10 mouse cellular contexts compared by ENCODE assay signal in genomic region chr2:158243129-158243870, GRCm38 (mm10). TPM values are rescaled to one million over a fixed set of nuclear protein-coding genes. Genes with fewer than 3 reads are reported as not detected.
A peak's percentile ranks its signal among the peaks of the same experiment; 100 is the strongest.
DNase-seq lines count a peak whose midpoint lies in the region; ATAC-seq lines count a peak whose summit lies in the region.
"Had no signal": no experiment of that assay in that cellular context is flagged by ENCODE, and none has a peak within 500 bp of the region (broad histone marks: within the 10 kb centered on the region; RNA-seq: fewer than 3 reads in every experiment).

No protein-coding gene starts in this region.

- 76% methylated on average over 16 of the region's 18 CpGs for WGBS in embryonic facial prominence, embryonic 14.5 days
- 75% methylated on average over 18 of the region's 18 CpGs for WGBS in embryonic facial prominence, embryonic 10.5 days
- WGBS in lung, embryonic 15.5 days: 59% methylated on average over 18 of the region's 18 CpGs
- 85% methylated on average over 18 of the region's 18 CpGs for WGBS in midbrain, embryonic 10.5 days

- no peak overlapping the region for H3K9ac ChIP-seq in embryonic facial prominence, embryonic 14.5 days (ENCODE audit: low read depth, low read length)
- H3K9ac ChIP-seq in lung, embryonic 15.5 days: no peak overlapping the region
- H3K9ac ChIP-seq: liver, embryonic 15.5 days had no signal

- no peaks in the 10 kb centered on the region for H3K4me1 ChIP-seq in embryonic facial prominence, embryonic 14.5 days (ENCODE audit: control insufficient read depth, insufficient read depth, low read length)
- H3K4me1 ChIP-seq in embryonic facial prominence, embryonic 10.5 days: peaks cover 4% of the 10 kb centered on the region; the same call in 1 of the 2 replicates
- peaks cover 26% of the 10 kb centered on the region for H3K4me1 ChIP-seq in lung, embryonic 15.5 days
- peaks cover 10% of the 10 kb centered on the region for H3K4me1 ChIP-seq in midbrain, embryonic 10.5 days

- no peak for ATAC-seq in embryonic facial prominence, embryonic 14.5 days (ENCODE audit: low read depth)
- peak; percentile 38; the same call in 1 of the 2 replicates for ATAC-seq in lung, embryonic 15.5 days (ENCODE audit: borderline replicate concordance, extremely low read depth, low FRiP score, low TSS enrichment)

- no peaks in the 10 kb centered on the region for H3K36me3 ChIP-seq in embryonic facial prominence, embryonic 14.5 days (ENCODE audit: control insufficient read depth, insufficient read depth, low read length)
- H3K36me3 ChIP-seq in embryonic facial prominence, embryonic 10.5 days (replicated peaks): no peaks in the 10 kb centered on the region
- H3K36me3 ChIP-seq in lung, embryonic 15.5 days: no peaks in the 10 kb centered on the region
- H3K36me3 ChIP-seq in midbrain, embryonic 10.5 days: no peaks in the 10 kb centered on the region
- H3K36me3 ChIP-seq: liver, embryonic 15.5 days had no signal

- no peaks in the 10 kb centered on the region for H3K27me3 ChIP-seq in embryonic facial prominence, embryonic 14.5 days (replicated peaks; ENCODE audit: control insufficient read depth, insufficient read depth, low read length)
- no peaks in the 10 kb centered on the region for H3K27me3 ChIP-seq in embryonic facial prominence, embryonic 10.5 days (replicated peaks; ENCODE audit: low read depth, poor library complexity, severe bottlenecking)
- H3K27me3 ChIP-seq in lung, embryonic 15.5 days: no peaks in the 10 kb centered on the region
- H3K27me3 ChIP-seq in midbrain, embryonic 10.5 days (ENCODE audit: low read depth, poor library complexity, severe bottlenecking): no peaks in the 10 kb centered on the region
- H3K27me3 ChIP-seq: liver, embryonic 15.5 days had no signal

- H3K4me3 ChIP-seq in embryonic facial prominence, embryonic 14.5 days (ENCODE audit: low read depth, low read length): no peak overlapping the region
- H3K4me3 ChIP-seq in embryonic facial prominence, embryonic 10.5 days: no peak overlapping the region
- H3K4me3 ChIP-seq in lung, embryonic 15.5 days: no peak overlapping the region
- H3K4me3 ChIP-seq in midbrain, embryonic 10.5 days: no peak overlapping the region
- H3K4me3 ChIP-seq: liver, embryonic 15.5 days had no signal

- H3K4me2 ChIP-seq in embryonic facial prominence, embryonic 14.5 days (ENCODE audit: low read depth, low read length): no peak overlapping the region
- no peak overlapping the region for H3K4me2 ChIP-seq in lung, embryonic 15.5 days
- H3K4me2 ChIP-seq: liver, embryonic 15.5 days had no signal

- H3K9me3 ChIP-seq in embryonic facial prominence, embryonic 14.5 days (ENCODE audit: control insufficient read depth, low read length): no peaks in the 10 kb centered on the region
- H3K9me3 ChIP-seq in embryonic facial prominence, embryonic 10.5 days: no peaks in the 10 kb centered on the region
- H3K9me3 ChIP-seq in lung, embryonic 15.5 days: no peaks in the 10 kb centered on the region
- no peaks in the 10 kb centered on the region for H3K9me3 ChIP-seq in midbrain, embryonic 10.5 days (replicated peaks)
- H3K9me3 ChIP-seq: liver, embryonic 15.5 days had no signal

- 0 out of 2 replicates have a peak overlapping the region, but pooled peaks have one; percentile 15 for H3K27ac ChIP-seq in embryonic facial prominence, embryonic 14.5 days (replicated peaks; ENCODE audit: low read depth, low read length)
- no peak overlapping the region for H3K27ac ChIP-seq in embryonic facial prominence, embryonic 10.5 days (replicated peaks)
- peak overlapping the region; percentile 45 for H3K27ac ChIP-seq in lung, embryonic 15.5 days
- no peak overlapping the region; the same call in 1 of the 2 replicates for H3K27ac ChIP-seq in midbrain, embryonic 10.5 days (replicated peaks)
- H3K27ac ChIP-seq: liver, embryonic 15.5 days had no signal

- no peak for DNase-seq in embryonic facial prominence, embryonic 14.5 days (ENCODE audit: low spot score)
- no peak for DNase-seq in embryonic facial prominence, embryonic 10.5 days (ENCODE audit: low spot score)
- DNase-seq in cerebellum, adult 11-12 months: peak; percentile 63
- DNase-seq in heart, adult 9 months (ENCODE audit: low spot score in 2 of 2): peak; percentile 77 to 85
- DNase-seq in neural tube, embryonic 10.5 days (ENCODE audit: extremely low spot score, low spot score): no peak
- DNase-seq in adipocyte (ENCODE audit: low spot score): no peak
- no peak for DNase-seq in midbrain, embryonic 10.5 days (ENCODE audit: low spot score)

RNA-seq across cellular contexts. Expression of gene D630003M21Rik, which starts 14.3 kb away (rescaled TPM):
- 5.4 and 6.8 TPM in 2 replicates for polyA plus RNA-seq in embryonic facial prominence, embryonic 14.5 days (2014; fragmentation: Nextera tagmentation; extraction: Ambion mirVana)
- 3.1 TPM in 2 replicates for polyA plus RNA-seq in embryonic facial prominence, embryonic 10.5 days (2016; fragmentation: Nextera tagmentation; extraction: Ambion mirVana)
- 5.3 and 5.5 TPM in 2 replicates for polyA plus RNA-seq in lung, embryonic 15.5 days (2015; fragmentation: Nextera tagmentation; extraction: Ambion mirVana)
- polyA plus RNA-seq in midbrain, embryonic 10.5 days (2016; fragmentation: Nextera tagmentation; extraction: Ambion mirVana): 2.3 and 3.1 TPM in 2 replicates

RNA-seq across cellular contexts. Expression of gene Bpi, which starts 14.6 kb away (rescaled TPM):
- not detected in 2 replicates for polyA plus RNA-seq in embryonic facial prominence, embryonic 14.5 days (2014; fragmentation: Nextera tagmentation; extraction: Ambion mirVana)
- not detected in 2 replicates for polyA plus RNA-seq in embryonic facial prominence, embryonic 10.5 days (2016; fragmentation: Nextera tagmentation; extraction: Ambion mirVana)
- polyA plus RNA-seq in lung, embryonic 15.5 days (2015; fragmentation: Nextera tagmentation; extraction: Ambion mirVana): not detected in 2 replicates
- not detected in 2 replicates for polyA plus RNA-seq in midbrain, embryonic 10.5 days (2016; fragmentation: Nextera tagmentation; extraction: Ambion mirVana)
- polyA plus RNA-seq: C2C12; liver, embryonic 15.5 days had no signal

Comparison
In these comparisons a context has a peak if more than half of its experiments do, and no peak if none do; other contexts are left out.
1. H3K27ac ChIP-seq: peak in embryonic facial prominence, embryonic 14.5 days (single experiment) and lung, embryonic 15.5 days (single experiment); none in embryonic facial prominence, embryonic 10.5 days (single experiment) and midbrain, embryonic 10.5 days (single experiment).
2. DNase-seq: peak in cerebellum, adult 11-12 months (single experiment) and heart, adult 9 months (2 of 2); none in embryonic facial prominence, embryonic 14.5 days (single experiment), embryonic facial prominence, embryonic 10.5 days (single experiment), neural tube, embryonic 10.5 days (single experiment), adipocyte (single experiment) and midbrain, embryonic 10.5 days (single experiment).